Mouse (Mus musculus) midbrain, postnatal 0 days (tissue): ENCODE data around the gene Rab31. TPM values are rescaled to one million over a fixed set of nuclear protein-coding genes. Genes with fewer than 3 reads are reported as not detected.

Experiments
- ATAC-seq: fragments of 200-750 bp; cut with Nextera tagmentation; 2 replicates; pipeline ENCODE4 v1.8.0; 2017; ENCODE audit warnings: moderate number of reproducible peaks, mild to moderate bottlenecking, moderate TSS enrichment, moderate library complexity; ENCODE audit not compliant: low FRiP score
- DNase-seq: peaks from one replicate; pipeline ENCODE4 v3.0.0-alpha.2; 2015; ENCODE audit warnings: low spot score
- H3K27ac ChIP-seq: fragments of 300-500 bp; sonication (generic); 2 replicates; pipeline ENCODE4 v1.5.1; 2014; ENCODE audit warnings: low read depth, mild to moderate bottlenecking, low read length, mixed read lengths
- H3K27me3 ChIP-seq: fragments of 300-500 bp; sonication (generic); 2 replicates; pipeline ENCODE4 v1.6.1; 2014; ENCODE audit warnings: low read length, control low read depth, mixed read lengths; ENCODE audit not compliant: insufficient read depth
- H3K36me3 ChIP-seq: fragments of 300-500 bp; sonication (generic); 2 replicates; pipeline ENCODE4 v1.6.1; 2014; ENCODE audit warnings: low read length, control low read depth, mixed read lengths; ENCODE audit not compliant: insufficient read depth
- H3K4me1 ChIP-seq: fragments of 300-500 bp; sonication (generic); 2 replicates; pipeline ENCODE4 v1.6.1; 2014; ENCODE audit warnings: mild to moderate bottlenecking, control low read depth, antibody characterized with exemption, low read length, mixed read lengths; ENCODE audit not compliant: insufficient read depth
- H3K4me2 ChIP-seq: fragments of 300-500 bp; sonication (generic); 2 replicates; pipeline ENCODE4 v1.6.1; 2014; ENCODE audit warnings: low read depth, mild to moderate bottlenecking, low read length, mixed read lengths; ENCODE audit not compliant: poor library complexity, severe bottlenecking
- H3K4me3 ChIP-seq: fragments of 300-500 bp; sonication (generic); 2 replicates; pipeline ENCODE4 v1.5.1; 2014; ENCODE audit warnings: low read depth, mild to moderate bottlenecking, low read length, moderate library complexity
- H3K9ac ChIP-seq: fragments of 300-500 bp; sonication (generic); replicated peaks from 2 replicates; pipeline ENCODE4 v1.6.1; 2014; ENCODE audit warnings: mild to moderate bottlenecking, low read length, moderate library complexity, mixed read lengths; ENCODE audit not compliant: poor library complexity, severe bottlenecking
- H3K9me3 ChIP-seq: fragments of 300-500 bp; sonication (generic); 2 replicates; pipeline ENCODE4 v1.6.1; 2016; ENCODE audit warnings: low read length, control low read depth
- CTCF ChIP-seq: IDR thresholded peaks from 2 replicates; pipeline ENCODE4 v1.5.1; 2016; ENCODE audit warnings: antibody characterized with exemption, mild to moderate bottlenecking
- WGBS: fragments of 180-500 bp; shearing (Covaris S2); extraction: QIAGEN DNeasy Blood & Tissue Kit; methylation state at CpG from one replicate; pipeline ENCODE4 v1.1.7; 2014; 5-methylcytosine and 5-hydroxymethylcytosine counted together
- polyA plus RNA-seq: library from polyadenylated mRNA; unstranded; fragments of >200 nt; fragmentation: Nextera tagmentation; extraction: Ambion mirVana; gene quantifications from 2 replicates; pipeline ENCODE4 v1.2.1, GENCODE M21; 2015
- total RNA-seq: library from RNA; depleted of rRNA; stranded (reverse); fragments of >200 nt; gene quantifications from 2 replicates; pipeline ENCODE4 v1.2.3, GENCODE M21; 2014; rRNA removed

The Rab31 gene
- total and polyA plus RNA-seq, 2 experiments from 2014 or later, result 67.6 to 88.1 TPM

DNA sequence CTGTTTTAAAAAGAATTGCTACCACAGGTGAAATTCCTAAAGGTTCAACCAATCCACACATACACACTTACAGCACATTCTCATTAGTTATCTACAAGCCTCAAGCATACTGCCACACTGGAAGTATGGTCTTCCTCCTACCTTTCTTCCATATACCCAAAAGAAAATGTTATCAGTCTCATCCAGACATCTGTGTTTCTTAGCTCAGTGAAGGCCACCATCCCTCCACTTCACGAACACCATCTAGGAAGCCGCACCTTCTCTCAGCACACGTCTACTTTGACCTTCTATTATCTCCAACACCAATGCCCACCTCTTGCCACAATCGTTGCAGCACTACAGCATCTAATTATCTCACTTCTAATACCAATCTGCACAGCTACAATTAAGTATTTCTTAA, 166.5 kb downstream of the Rab31 start:
- Histone ChIP-seq H3K36me3 (no peaks in the 10 kb centered on the region), H3K4me3 (no peak overlapping the region), H3K9ac (no peak overlapping the region), H3K27ac (no peak overlapping the region), H3K4me1 (peaks cover 24% of the 10 kb centered on the region; the same call in 1 of the 2 replicates), H3K9me3 (no peaks in the 10 kb centered on the region), H3K4me2 (no peak overlapping the region), H3K27me3 (no peaks in the 10 kb centered on the region)
- no peak for TF ChIP-seq CTCF
- no peak for DNase-seq
- ATAC-seq, result no peak
- 82% methylated on average over 4 of the region's 4 CpGs for WGBS

DNA sequence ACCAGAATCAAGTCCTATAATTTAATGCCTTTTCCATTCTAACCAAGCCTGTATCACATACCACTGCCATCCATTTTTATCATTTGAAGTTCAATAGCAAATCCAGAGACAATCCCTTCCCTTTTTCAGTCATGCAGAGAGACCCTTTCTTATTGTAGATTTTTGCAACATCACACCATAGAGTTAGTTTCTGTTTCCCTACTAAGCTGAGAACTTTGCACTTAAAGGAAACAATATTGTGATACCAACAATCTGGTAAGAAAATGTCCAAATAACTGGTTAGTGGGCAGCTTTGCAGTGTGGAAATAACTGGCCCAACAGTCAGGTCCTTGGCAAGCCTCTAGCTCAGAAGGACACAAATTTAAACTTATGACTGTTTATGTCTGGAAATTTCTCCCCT, 167.7 kb downstream of the Rab31 start:
- H3K36me3 ChIP-seq, result no peaks in the 10 kb centered on the region
- TF ChIP-seq CTCF, result no peak
- no peak overlapping the region for H3K4me2 ChIP-seq
- H3K4me3 ChIP-seq, result no peak overlapping the region
- H3K27me3 ChIP-seq, result no peaks in the 10 kb centered on the region
- peaks cover 20% of the 10 kb centered on the region; the same call in 1 of the 2 replicates for H3K4me1 ChIP-seq
- no peaks in the 10 kb centered on the region for H3K9me3 ChIP-seq
- H3K9ac ChIP-seq, result no peak overlapping the region
- ATAC-seq (no peak), DNase-seq (no peak)
- no peak overlapping the region for H3K27ac ChIP-seq

DNA sequence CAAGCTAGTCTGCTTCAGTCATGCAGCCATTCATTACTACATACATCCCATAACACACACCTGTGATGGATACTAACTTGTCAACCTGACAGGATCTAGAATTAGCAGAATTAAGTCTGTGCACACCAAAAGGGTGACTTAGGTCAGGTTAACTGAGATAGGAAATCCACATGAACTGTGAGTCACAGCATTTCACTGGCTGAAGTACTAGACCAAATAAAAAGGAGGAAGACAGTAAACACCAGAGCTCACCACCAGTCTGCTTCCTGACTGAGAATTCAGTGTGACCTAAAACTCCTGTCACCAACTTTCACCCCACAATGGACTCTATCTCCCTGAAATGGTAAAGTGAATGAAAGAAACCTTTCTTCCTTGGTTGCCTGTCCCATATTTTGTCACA, 168.2 kb downstream of the Rab31 start:
- Histone ChIP-seq H3K27me3 (no peaks in the 10 kb centered on the region), H3K4me3 (no peak overlapping the region), H3K36me3 (no peaks in the 10 kb centered on the region), H3K27ac (no peak overlapping the region), H3K4me1 (peaks cover 16% of the 10 kb centered on the region; the same call in 1 of the 2 replicates), H3K4me2 (no peak overlapping the region), H3K9ac (no peak overlapping the region), H3K9me3 (no peaks in the 10 kb centered on the region)
- DNase-seq, result no peak
- TF ChIP-seq CTCF, result no peak
- no peak for ATAC-seq

Other genes starting within 250 kb of the Rab31 start
- 1.1 and 1.3 TPM in 2 replicates for gene Tmem232, start 232.0 kb downstream of the Rab31 start, total RNA-seq
- gene Tmem232, start 232.0 kb downstream of the Rab31 start, polyA plus RNA-seq, result 1.8 TPM in 2 replicates
- gene Vapa, start 159.2 kb downstream of the Rab31 start, total RNA-seq, result 124 and 137 TPM in 2 replicates
- 299 and 315 TPM in 2 replicates for gene Vapa, start 159.2 kb downstream of the Rab31 start, polyA plus RNA-seq
- gene Txndc2, start 130.6 kb downstream of the Rab31 start, total RNA-seq, result not detected in 2 replicates
- gene Txndc2, start 130.6 kb downstream of the Rab31 start, polyA plus RNA-seq, result not detected in 2 replicates
- gene Ppp4r1, start 9.8 kb upstream of the Rab31 start, total RNA-seq, result 45.6 and 58.3 TPM in 2 replicates
- 24.2 and 28.6 TPM in 2 replicates for gene Ppp4r1, start 9.8 kb upstream of the Rab31 start, polyA plus RNA-seq
- 32.9 and 42.0 TPM in 2 replicates for gene Ralbp1, start 113.0 kb upstream of the Rab31 start, total RNA-seq
- gene Ralbp1, start 113.0 kb upstream of the Rab31 start, polyA plus RNA-seq, result 50.0 and 55.8 TPM in 2 replicates
- gene Twsg1, start 178.5 kb upstream of the Rab31 start, total RNA-seq, result 45.3 and 47.4 TPM in 2 replicates
- 38.4 and 42.2 TPM in 2 replicates for gene Twsg1, start 178.5 kb upstream of the Rab31 start, polyA plus RNA-seq